Mouse (Mus musculus) limb, embryonic 12.5 days (tissue): ENCODE measurements at regions not wholly inside any gene's neighbourhood (a gene's known extent, or its start where the extent isn't known, plus 50 kb on each side); places are given as distances from the start of the nearest gene placed in this dataset.

Experiments
- ATAC-seq: fragments of 200-750 bp; cut with Nextera tagmentation; 2 replicates; pipeline ENCODE4 v1.8.0; 2017; ENCODE audit warnings: low read depth, moderate TSS enrichment; ENCODE audit not compliant: insufficient number of reproducible peaks, insufficient read depth, low FRiP score, low TSS enrichment
- H3K27ac ChIP-seq: fragments of 300-500 bp; sonication (generic); 2 replicates; pipeline ENCODE4 v1.5.1; 2016; ENCODE audit warnings: mild to moderate bottlenecking, moderate library complexity
- H3K27me3 ChIP-seq: fragments of 300-500 bp; sonication (generic); 2 replicates; pipeline ENCODE4 v1.6.1; 2016; ENCODE audit warnings: mild to moderate bottlenecking, moderate library complexity
- H3K36me3 ChIP-seq: fragments of 300-500 bp; sonication (generic); 2 replicates; pipeline ENCODE4 v1.6.1; 2016; ENCODE audit warnings: mild to moderate bottlenecking, moderate library complexity
- H3K4me1 ChIP-seq: fragments of 300-500 bp; sonication (generic); replicated peaks from 2 replicates; pipeline ENCODE4 v1.6.1; 2016
- H3K4me2 ChIP-seq: fragments of 300-500 bp; sonication (generic); 2 replicates; pipeline ENCODE4 v1.6.1; 2016; ENCODE audit warnings: mild to moderate bottlenecking, moderate library complexity
- H3K4me3 ChIP-seq: fragments of 300-500 bp; sonication (generic); replicated peaks from 2 replicates; pipeline ENCODE4 v1.5.1; 2016; ENCODE audit warnings: mild to moderate bottlenecking
- H3K9ac ChIP-seq: fragments of 300-500 bp; sonication (generic); replicated peaks from 2 replicates; pipeline ENCODE4 v1.6.1; 2016; ENCODE audit warnings: mild to moderate bottlenecking, moderate library complexity
- H3K9me3 ChIP-seq: fragments of 300-500 bp; sonication (generic); 2 replicates; pipeline ENCODE4 v1.6.1; 2016; ENCODE audit warnings: mild to moderate bottlenecking, moderate library complexity
- WGBS: fragments of 180-500 bp; shearing (Covaris S2); methylation state at CpG from one replicate; pipeline ENCODE4 v1.1.7; 2016; 5-methylcytosine and 5-hydroxymethylcytosine counted together

DNA sequence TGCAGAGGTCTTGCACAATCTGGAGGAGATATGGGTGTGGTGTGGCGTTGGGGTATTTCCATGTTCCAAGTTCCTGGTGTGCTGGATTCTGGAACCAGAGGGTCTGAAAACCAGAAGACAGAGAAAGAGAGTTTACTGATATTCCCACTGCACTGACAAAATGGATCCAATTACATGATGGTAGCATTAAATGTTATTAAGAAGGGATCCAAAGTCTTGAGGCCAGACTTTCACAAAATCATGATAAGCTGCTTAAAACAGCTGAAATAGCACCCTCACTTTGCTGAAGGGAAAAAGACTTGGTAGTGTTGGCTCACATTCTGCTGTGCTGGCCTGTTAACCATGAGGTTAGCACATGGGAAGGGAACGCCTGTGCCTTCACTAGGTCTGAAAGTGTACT is 288.6 kb upstream of the Rnaseh2b start:
- no peak overlapping the region for H3K27ac ChIP-seq
- H3K4me2 ChIP-seq = no peak overlapping the region
- no peak overlapping the region for H3K9ac ChIP-seq
- H3K36me3 ChIP-seq = no peaks in the 10 kb centered on the region
- no peaks in the 10 kb centered on the region for H3K9me3 ChIP-seq
- peaks cover 21% of the 10 kb centered on the region for H3K4me1 ChIP-seq
- H3K27me3 ChIP-seq = no peaks in the 10 kb centered on the region
- 81% methylated on average over 2 of the region's 2 CpGs for WGBS
- no peak overlapping the region for H3K4me3 ChIP-seq
- no peak for ATAC-seq

DNA sequence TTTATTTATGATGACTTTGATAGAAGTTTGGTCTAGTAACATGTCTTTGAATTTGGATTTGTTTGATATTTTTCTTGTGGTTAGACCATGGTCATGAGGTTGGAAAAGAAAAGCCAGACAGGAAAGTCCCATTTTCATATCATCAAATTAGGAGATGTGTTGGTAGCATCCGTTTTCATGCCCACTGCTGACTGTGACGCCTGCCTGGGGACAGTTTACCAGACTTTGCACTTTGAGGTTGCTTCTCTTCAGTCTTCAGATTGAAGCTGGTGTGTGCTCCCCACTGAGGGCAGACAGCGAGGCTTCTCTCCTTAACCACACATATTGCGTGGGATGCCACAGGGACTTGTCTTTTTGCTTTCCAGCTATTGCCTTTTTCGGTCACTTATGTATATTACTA is 283.7 kb upstream of the Rnaseh2b start:
- H3K27ac ChIP-seq = no peak overlapping the region
- no peak overlapping the region for H3K9ac ChIP-seq
- H3K36me3 ChIP-seq = no peaks in the 10 kb centered on the region
- WGBS = 91% methylated on average over 5 of the region's 5 CpGs
- no peaks in the 10 kb centered on the region for H3K4me1 ChIP-seq
- H3K9me3 ChIP-seq = no peaks in the 10 kb centered on the region
- H3K4me3 ChIP-seq = no peak overlapping the region
- no peak overlapping the region for H3K4me2 ChIP-seq
- ATAC-seq = no peak
- H3K27me3 ChIP-seq = no peaks in the 10 kb centered on the region

DNA sequence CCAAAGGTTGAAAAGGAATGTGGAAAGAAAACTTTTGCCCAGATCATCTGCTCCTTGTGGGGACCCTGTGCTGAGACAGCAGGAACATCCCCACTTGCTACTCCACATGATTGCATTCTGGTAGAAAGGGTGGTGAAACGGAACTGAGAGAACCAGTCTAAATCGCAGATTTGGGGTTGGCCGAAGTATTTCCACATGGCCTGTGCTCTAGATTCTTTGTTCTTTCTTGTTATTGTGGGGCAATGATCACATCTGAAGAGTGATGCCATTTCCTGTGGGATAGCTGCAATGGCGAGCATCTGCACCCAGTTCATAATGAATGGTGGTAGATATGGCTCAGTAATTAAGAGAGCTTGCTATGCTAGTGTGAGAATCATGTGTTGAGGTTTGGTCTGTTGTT is 273.6 kb upstream of the Rnaseh2b start:
- no peaks in the 10 kb centered on the region for H3K36me3 ChIP-seq
- H3K9me3 ChIP-seq = no peaks in the 10 kb centered on the region
- WGBS = 87% methylated on average over 4 of the region's 4 CpGs
- H3K4me2 ChIP-seq = no peak overlapping the region
- peaks cover 18% of the 10 kb centered on the region for H3K4me1 ChIP-seq
- H3K27ac ChIP-seq = no peak overlapping the region
- H3K9ac ChIP-seq = no peak overlapping the region
- no peak for ATAC-seq
- H3K4me3 ChIP-seq = no peak overlapping the region
- 0 out of 2 replicates have a peak, but pooled peaks cover 3% of the 10 kb centered on the region for H3K27me3 ChIP-seq

DNA sequence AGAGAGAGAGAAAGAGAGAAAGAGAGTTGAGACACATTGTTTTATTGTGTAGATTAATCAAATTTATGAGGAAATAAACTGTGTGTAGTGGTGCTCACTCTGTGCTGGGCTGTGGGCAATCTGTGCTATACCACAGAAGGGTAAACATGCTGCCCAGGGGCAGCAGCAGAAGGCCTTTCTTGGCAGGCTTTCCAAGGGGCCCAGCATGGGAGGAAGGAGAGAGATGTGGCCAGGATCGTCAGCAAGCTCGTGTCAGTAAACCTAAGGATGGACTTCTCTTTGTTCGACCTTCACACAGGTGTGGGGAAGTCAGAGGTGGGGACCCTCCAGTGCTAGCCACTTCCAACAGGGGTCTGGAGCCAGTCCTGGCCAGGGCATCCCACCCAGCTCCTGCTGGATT is 271.4 kb upstream of the Rnaseh2b start:
- ATAC-seq = no peak
- Histone ChIP-seq H3K4me1 (peaks cover 18% of the 10 kb centered on the region), H3K4me2 (no peak overlapping the region), H3K9ac (no peak overlapping the region), H3K27me3 (0 out of 2 replicates have a peak, but pooled peaks cover 3% of the 10 kb centered on the region), H3K9me3 (no peaks in the 10 kb centered on the region), H3K4me3 (no peak overlapping the region), H3K27ac (no peak overlapping the region), H3K36me3 (no peaks in the 10 kb centered on the region)
- 78% methylated on average over 3 of the region's 3 CpGs for WGBS

DNA sequence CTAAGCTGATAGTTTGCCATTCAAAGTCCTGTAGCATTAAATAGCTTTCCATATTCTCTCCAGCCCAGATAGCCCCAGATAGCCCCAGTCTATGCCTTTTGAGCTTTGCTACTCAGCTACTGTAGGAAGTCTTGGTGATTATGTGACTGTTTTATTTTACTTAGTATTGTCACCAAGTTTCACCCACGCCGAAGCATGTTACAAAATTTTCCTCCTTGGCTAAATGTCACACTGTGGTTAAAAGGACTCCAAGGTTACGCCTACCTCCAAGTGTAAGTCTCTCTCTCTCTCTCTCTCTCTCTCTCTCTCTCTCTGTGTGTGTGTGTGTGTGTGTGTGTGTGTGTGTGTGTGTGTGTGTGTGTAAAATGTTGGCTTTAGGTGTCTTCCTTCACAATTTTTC is 270.2 kb upstream of the Rnaseh2b start:
- Histone ChIP-seq H3K36me3 (no peaks in the 10 kb centered on the region), H3K9me3 (no peaks in the 10 kb centered on the region), H3K27me3 (0 out of 2 replicates have a peak, but pooled peaks cover 3% of the 10 kb centered on the region), H3K4me1 (peaks cover 18% of the 10 kb centered on the region), H3K4me2 (no peak overlapping the region), H3K27ac (no peak overlapping the region), H3K4me3 (no peak overlapping the region), H3K9ac (no peak overlapping the region)
- WGBS = 95% methylated on average over 3 of the region's 3 CpGs
- no peak for ATAC-seq

DNA sequence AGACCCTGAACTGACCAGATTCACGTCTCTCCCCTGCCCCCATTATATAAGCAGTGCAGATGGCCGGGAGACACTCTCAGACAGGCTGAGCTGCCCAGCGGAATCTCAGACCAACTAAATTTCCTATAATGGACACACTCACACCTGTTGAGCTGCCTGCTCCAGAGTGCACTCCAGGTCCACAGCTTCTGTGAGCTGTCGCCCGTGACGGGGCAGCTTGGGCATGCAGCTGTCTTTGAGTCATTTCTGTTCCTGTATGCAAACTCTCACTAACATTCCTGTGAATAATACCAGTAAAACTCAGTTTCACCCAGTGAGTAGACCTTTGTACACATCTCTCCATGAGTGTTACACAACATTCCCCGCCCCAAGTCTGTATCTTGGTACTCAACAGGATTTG is 269.4 kb upstream of the Rnaseh2b start:
- peaks cover 18% of the 10 kb centered on the region for H3K4me1 ChIP-seq
- 74% methylated on average over 7 of the region's 7 CpGs for WGBS
- no peak for ATAC-seq

DNA sequence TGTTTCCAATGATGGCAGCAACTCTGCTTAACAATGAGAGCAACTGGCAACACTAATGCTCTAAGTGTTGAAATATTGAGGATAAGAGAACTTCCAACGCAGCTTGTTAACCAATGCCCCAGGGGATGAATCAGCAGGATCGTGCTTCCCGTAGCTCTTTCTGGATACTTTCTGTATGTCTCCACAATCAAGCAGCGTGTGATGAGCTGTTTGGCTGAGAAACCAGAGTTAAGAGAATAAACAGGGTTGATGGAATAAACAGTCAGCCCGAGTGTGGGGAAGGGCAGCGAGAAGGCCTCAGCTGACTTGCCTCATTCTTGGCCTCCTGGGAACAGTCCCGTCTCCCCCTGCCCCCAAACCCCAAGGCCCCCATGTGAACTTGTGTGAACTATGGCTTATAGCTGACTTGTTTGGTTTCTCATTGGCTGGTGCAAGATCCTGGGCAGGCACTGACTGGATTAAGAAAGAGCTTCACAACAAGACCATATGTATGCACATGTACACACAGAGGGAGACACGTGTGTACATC is 264.6 kb upstream of the Rnaseh2b start:
- no peak overlapping the region for H3K9ac ChIP-seq
- H3K27ac ChIP-seq = no peak overlapping the region
- WGBS = 76% methylated on average over 8 of the region's 8 CpGs
- no peaks in the 10 kb centered on the region for H3K9me3 ChIP-seq
- peaks cover 4% of the 10 kb centered on the region; the same call in 1 of the 2 replicates for H3K4me1 ChIP-seq
- H3K4me3 ChIP-seq = no peak overlapping the region
- H3K4me2 ChIP-seq = no peak overlapping the region
- no peak for ATAC-seq
- no peaks in the 10 kb centered on the region for H3K36me3 ChIP-seq
- H3K27me3 ChIP-seq = no peaks in the 10 kb centered on the region

More for the DNA sequence above, 269.4 kb upstream of the Rnaseh2b start:
- Histone ChIP-seq H3K27me3 (0 out of 2 replicates have a peak, but pooled peaks cover 3% of the 10 kb centered on the region), H3K27ac (no peak overlapping the region), H3K9me3 (no peaks in the 10 kb centered on the region), H3K4me3 (no peak overlapping the region), H3K36me3 (no peaks in the 10 kb centered on the region), H3K9ac (no peak overlapping the region), H3K4me2 (no peak overlapping the region)

DNA sequence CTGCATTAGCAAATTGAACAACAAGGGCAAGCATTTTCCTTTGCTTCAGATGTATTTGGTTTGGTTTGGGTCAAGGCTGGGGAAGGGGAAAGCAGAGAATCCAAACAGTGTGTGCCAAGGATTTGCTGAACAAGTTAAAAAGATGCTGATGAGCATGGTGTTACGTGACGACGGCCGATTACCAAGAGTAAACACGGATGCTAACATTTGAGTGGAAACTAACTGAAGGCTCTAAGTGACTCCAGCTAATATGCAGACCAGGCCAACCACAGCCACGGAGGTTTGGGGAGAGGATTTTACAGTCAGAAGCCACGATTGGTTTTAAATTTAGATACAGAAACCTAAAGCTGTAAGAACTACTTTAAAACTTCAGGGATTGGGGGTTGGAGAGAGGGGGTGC is 262.3 kb upstream of the Rnaseh2b start:
- Histone ChIP-seq H3K9ac (no peak overlapping the region), H3K4me1 (peaks cover 12% of the 10 kb centered on the region), H3K27ac (no peak overlapping the region; the same call in 1 of the 2 replicates), H3K4me2 (no peak overlapping the region), H3K4me3 (no peak overlapping the region), H3K36me3 (no peaks in the 10 kb centered on the region), H3K27me3 (no peaks in the 10 kb centered on the region), H3K9me3 (no peaks in the 10 kb centered on the region)
- no peak for ATAC-seq
- 73% methylated on average over 7 of the region's 7 CpGs for WGBS

DNA sequence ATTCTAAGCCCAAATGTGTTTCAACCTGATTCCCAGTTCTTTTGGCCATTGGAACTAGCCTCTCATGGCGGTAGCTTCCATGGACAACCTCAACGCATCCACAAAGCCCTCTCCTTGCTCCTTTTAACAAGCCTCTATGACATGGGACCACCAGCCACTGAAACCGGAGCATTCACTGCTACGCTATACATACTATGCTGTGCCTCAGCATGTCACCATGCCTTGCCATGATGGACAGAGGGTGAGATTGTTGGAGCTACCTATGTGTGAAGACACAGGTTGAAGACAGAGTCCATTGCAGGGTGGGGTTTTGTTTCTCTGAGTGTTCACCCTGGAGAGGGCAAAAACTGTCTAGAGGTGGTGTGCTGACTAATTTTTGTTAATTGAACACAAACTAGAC is 258.7 kb upstream of the Rnaseh2b start:
- Histone ChIP-seq H3K27me3 (0 out of 2 replicates have a peak, but pooled peaks cover 3% of the 10 kb centered on the region), H3K9ac (no peak overlapping the region), H3K36me3 (no peaks in the 10 kb centered on the region), H3K27ac (no peak overlapping the region), H3K4me2 (no peak overlapping the region), H3K4me1 (peaks cover 23% of the 10 kb centered on the region), H3K4me3 (no peak overlapping the region), H3K9me3 (no peaks in the 10 kb centered on the region)
- 95% methylated on average over 4 of the region's 4 CpGs for WGBS
- no peak for ATAC-seq

DNA sequence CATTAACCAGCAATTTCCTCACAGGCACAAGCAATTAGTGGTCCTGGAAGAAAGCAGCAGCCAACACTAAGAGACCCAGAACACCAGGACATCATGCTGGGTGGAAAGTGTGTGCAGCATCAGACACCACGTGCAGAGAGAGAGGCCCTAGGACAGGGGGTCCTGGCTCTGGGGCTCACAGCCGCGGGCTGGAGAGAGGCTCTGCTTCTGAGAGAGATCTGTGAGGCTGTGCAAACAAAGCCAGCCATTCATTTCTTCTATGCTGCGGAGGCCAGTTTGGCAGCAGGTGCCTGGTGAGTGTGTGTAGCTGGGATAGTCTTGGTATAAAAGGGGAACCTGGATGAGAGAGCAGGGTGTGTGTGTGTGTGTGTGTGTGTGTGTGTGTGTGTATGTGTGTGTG is 257.7 kb upstream of the Rnaseh2b start:
- Histone ChIP-seq H3K9ac (no peak overlapping the region), H3K36me3 (no peaks in the 10 kb centered on the region), H3K4me3 (no peak overlapping the region), H3K27me3 (0 out of 2 replicates have a peak, but pooled peaks cover 3% of the 10 kb centered on the region), H3K27ac (peak overlapping the region; percentile 66), H3K4me2 (no peak overlapping the region), H3K4me1 (peaks cover 27% of the 10 kb centered on the region), H3K9me3 (no peaks in the 10 kb centered on the region)
- peak; percentile 81; the same call in 1 of the 2 replicates for ATAC-seq
- WGBS = 42% methylated on average over 4 of the region's 4 CpGs

DNA sequence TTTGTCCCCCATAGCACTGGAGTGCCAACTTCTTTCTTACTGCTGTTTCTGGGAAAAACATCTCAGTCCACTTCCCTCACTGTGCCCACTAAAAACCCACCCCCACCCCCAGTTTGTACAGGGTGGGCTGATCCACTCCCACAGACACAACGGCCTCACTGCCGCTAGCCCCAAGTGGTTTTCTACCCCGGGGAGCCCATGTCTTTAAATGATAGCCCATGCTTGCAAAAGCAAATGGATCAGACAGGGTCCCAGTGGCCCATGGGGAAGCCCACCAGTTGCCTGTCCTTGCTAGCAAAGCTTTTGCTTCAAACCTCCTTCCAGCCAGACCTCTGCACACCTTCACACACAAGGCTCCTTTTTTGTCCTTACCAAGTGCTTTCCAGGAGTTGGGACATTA is 257.0 kb upstream of the Rnaseh2b start:
- peaks cover 27% of the 10 kb centered on the region for H3K4me1 ChIP-seq
- no peak overlapping the region for H3K4me2 ChIP-seq
- H3K36me3 ChIP-seq = no peaks in the 10 kb centered on the region
- peak overlapping the region; percentile 50; the same call in 1 of the 2 replicates for H3K27ac ChIP-seq
- 88% methylated on average over 3 of the region's 3 CpGs for WGBS
- 0 out of 2 replicates have a peak, but pooled peaks cover 3% of the 10 kb centered on the region for H3K27me3 ChIP-seq
- H3K9me3 ChIP-seq = no peaks in the 10 kb centered on the region
- ATAC-seq = no peak
- H3K9ac ChIP-seq = no peak overlapping the region
- H3K4me3 ChIP-seq = no peak overlapping the region

DNA sequence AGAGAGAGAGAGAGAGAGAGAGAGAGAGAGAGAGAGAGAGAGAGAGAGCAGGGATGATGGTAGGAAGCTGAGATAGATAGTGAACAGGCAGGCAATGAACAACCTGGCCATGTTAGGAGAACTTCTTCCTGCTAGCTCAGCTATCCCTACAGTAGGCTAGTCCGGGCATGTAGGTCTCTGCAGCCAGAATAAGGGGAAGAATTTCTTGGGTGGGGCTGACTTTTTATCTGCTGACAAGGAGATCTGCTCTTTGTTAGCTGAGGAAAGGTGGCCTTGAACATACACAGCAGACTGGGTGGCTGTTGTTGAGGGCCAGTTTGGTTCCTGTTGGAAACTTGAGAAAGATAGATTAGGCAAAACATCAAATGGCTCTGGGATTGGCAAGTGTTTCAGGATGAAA is 254.9 kb upstream of the Rnaseh2b start:
- no peaks in the 10 kb centered on the region for H3K9me3 ChIP-seq
- H3K4me1 ChIP-seq = peaks cover 23% of the 10 kb centered on the region
- H3K27me3 ChIP-seq = 0 out of 2 replicates have a peak, but pooled peaks cover 3% of the 10 kb centered on the region
- H3K9ac ChIP-seq = no peak overlapping the region
- 67% methylated on average over 1 of the region's 1 CpGs for WGBS
- no peak overlapping the region for H3K4me3 ChIP-seq
- no peaks in the 10 kb centered on the region for H3K36me3 ChIP-seq
- H3K27ac ChIP-seq = no peak overlapping the region
- no peak overlapping the region for H3K4me2 ChIP-seq
- no peak for ATAC-seq
